ENCODE assay signal across 28 mouse cellular contexts in genomic region chr5:21575210-21575550, GRCm38 (mm10). TPM values are rescaled to one million over a fixed set of nuclear protein-coding genes. Genes with fewer than 3 reads are reported as not detected.
DNase-seq lines count a peak whose midpoint lies in the region; ATAC-seq lines count a peak whose summit lies in the region.
"Had no signal": no experiment of that assay in that cellular context is flagged by ENCODE, and none has a peak within 500 bp of the region (broad histone marks: within the 10 kb centered on the region; RNA-seq: fewer than 3 reads in every experiment).

No protein-coding gene starts in this region.

- H3K9ac ChIP-seq in heart, embryonic 16.5 days (ENCODE audit: low read length): no peak overlapping the region
- no peak overlapping the region for H3K9ac ChIP-seq in heart, embryonic 11.5 days (ENCODE audit: low read depth, low read length)
- no peak overlapping the region for H3K9ac ChIP-seq in limb, embryonic 11.5 days (ENCODE audit: low read length)
- H3K9ac ChIP-seq in liver, embryonic 15.5 days: peak overlapping the region; percentile 5; the same call in 1 of the 2 replicates
- H3K9ac ChIP-seq: forebrain, postnatal 0 days; hindbrain, embryonic 12.5 days; midbrain, embryonic 12.5 days; neural tube, embryonic 12.5 days had no signal

- H3K4me3 ChIP-seq in heart, embryonic 16.5 days (ENCODE audit: low read length): no peak overlapping the region
- no peak overlapping the region for H3K4me3 ChIP-seq in heart, embryonic 11.5 days (ENCODE audit: low read depth, low read length)
- peak overlapping the region; percentile 51 for H3K4me3 ChIP-seq in erythroblast, embryonic 14.5 days (replicated peaks)
- H3K4me3 ChIP-seq in limb, embryonic 11.5 days (ENCODE audit: low read depth, low read length): no peak overlapping the region
- H3K4me3 ChIP-seq in liver, embryonic 15.5 days (replicated peaks): peak overlapping the region; percentile 21
- H3K4me3 ChIP-seq: hindbrain, embryonic 12.5 days; layer of hippocampus, adult 2 months; midbrain, embryonic 12.5 days; neural tube, embryonic 12.5 days had no signal

- no peaks in the 10 kb centered on the region for H3K9me3 ChIP-seq in heart, embryonic 16.5 days (replicated peaks; ENCODE audit: control insufficient read depth, low read length)
- H3K9me3 ChIP-seq in heart, embryonic 11.5 days (replicated peaks; ENCODE audit: control insufficient read depth, low read length): no peaks in the 10 kb centered on the region
- no peaks in the 10 kb centered on the region for H3K9me3 ChIP-seq in erythroblast, embryonic 14.5 days (ENCODE audit: control insufficient read depth, low read length)
- H3K9me3 ChIP-seq in limb, embryonic 11.5 days (ENCODE audit: control insufficient read depth, low read length): no peaks in the 10 kb centered on the region
- no peaks in the 10 kb centered on the region for H3K9me3 ChIP-seq in liver, embryonic 15.5 days (replicated peaks)
- H3K9me3 ChIP-seq: hindbrain, embryonic 12.5 days; midbrain, embryonic 12.5 days; neural tube, embryonic 12.5 days had no signal

- ATAC-seq in heart, embryonic 16.5 days (replicated peaks; ENCODE audit: extremely low read depth, insufficient read depth, low FRiP score): no peak
- no peak for ATAC-seq in heart, embryonic 11.5 days (replicated peaks; ENCODE audit: insufficient number of reproducible peaks, low FRiP score, low TSS enrichment)
- ATAC-seq in limb, embryonic 11.5 days (ENCODE audit: insufficient number of reproducible peaks, low FRiP score, low TSS enrichment, low read depth): no peak
- no peak for ATAC-seq in liver, embryonic 15.5 days (ENCODE audit: insufficient read depth)
- ATAC-seq: forebrain, postnatal 0 days; intestine, postnatal 0 days had no signal

- peaks cover 8% of the 10 kb centered on the region for H3K4me1 ChIP-seq in heart, embryonic 16.5 days (ENCODE audit: control insufficient read depth, insufficient read depth, low read length)
- H3K4me1 ChIP-seq in heart, embryonic 11.5 days (ENCODE audit: control insufficient read depth, insufficient read depth, low read length): no peaks in the 10 kb centered on the region
- peaks cover 39% of the 10 kb centered on the region for H3K4me1 ChIP-seq in erythroblast, embryonic 14.5 days (ENCODE audit: control insufficient read depth)
- peaks cover 7% of the 10 kb centered on the region; the same call in 1 of the 2 replicates for H3K4me1 ChIP-seq in limb, embryonic 11.5 days (ENCODE audit: control insufficient read depth, insufficient read depth, low read length)
- peaks cover 15% of the 10 kb centered on the region for H3K4me1 ChIP-seq in liver, embryonic 15.5 days (replicated peaks)
- H3K4me1 ChIP-seq: hindbrain, embryonic 12.5 days; midbrain, embryonic 12.5 days; neural tube, embryonic 12.5 days had no signal

- no peak for DNase-seq in limb, embryonic 11.5 days (ENCODE audit: low spot score)
- DNase-seq in layer of hippocampus, postnatal 10 days (ENCODE audit: low spot score in 2 of 2): no peak
- no peak for DNase-seq in neural tube, embryonic 10.5 days (ENCODE audit: extremely low spot score, low spot score)
- DNase-seq: adrenal gland, adult 2 months; cerebellum, adult 11 months; cerebellum, adult 9-11 months; forebrain, postnatal 0 days; gastrocnemius, postnatal 14 days; kidney, postnatal 25 days; layer of hippocampus, postnatal 36 days; lung, postnatal 10 days; retina, postnatal 1 day; right cerebral cortex, postnatal 25 days; spleen, adult 18-20 months; thymus, postnatal 36 days had no signal

- H3K4me2 ChIP-seq in heart, embryonic 16.5 days (ENCODE audit: low read depth, low read length): peak overlapping the region; percentile 28
- no peak overlapping the region for H3K4me2 ChIP-seq in heart, embryonic 11.5 days
- no peak overlapping the region for H3K4me2 ChIP-seq in limb, embryonic 11.5 days (ENCODE audit: low read depth, severe bottlenecking)
- H3K4me2 ChIP-seq in liver, embryonic 15.5 days: peak overlapping the region; percentile 44
- H3K4me2 ChIP-seq: hindbrain, embryonic 12.5 days; midbrain, embryonic 12.5 days; neural tube, embryonic 12.5 days had no signal

- H3K27ac ChIP-seq in heart, embryonic 16.5 days (ENCODE audit: low read length): peak overlapping the region; percentile 62; the same call in 1 of the 2 replicates
- H3K27ac ChIP-seq in heart, embryonic 11.5 days (ENCODE audit: low read depth, low read length): no peak overlapping the region
- 0 out of 2 replicates have a peak overlapping the region, but pooled peaks have one; percentile 26 for H3K27ac ChIP-seq in limb, embryonic 11.5 days (replicated peaks; ENCODE audit: low read depth, low read length)
- H3K27ac ChIP-seq in liver, embryonic 15.5 days (replicated peaks): peak overlapping the region; percentile 72
- H3K27ac ChIP-seq: hindbrain, embryonic 12.5 days; layer of hippocampus, adult 2 months; midbrain, embryonic 12.5 days; neural tube, embryonic 12.5 days had no signal

- H3K36me3 ChIP-seq in heart, embryonic 16.5 days (ENCODE audit: control insufficient read depth, insufficient read depth): no peaks in the 10 kb centered on the region
- no peaks in the 10 kb centered on the region for H3K36me3 ChIP-seq in heart, embryonic 11.5 days (ENCODE audit: control insufficient read depth, insufficient read depth, low read length)
- no peaks in the 10 kb centered on the region for H3K36me3 ChIP-seq in erythroblast, embryonic 14.5 days (ENCODE audit: control insufficient read depth)
- no peaks in the 10 kb centered on the region for H3K36me3 ChIP-seq in limb, embryonic 11.5 days (ENCODE audit: control insufficient read depth, insufficient read depth, low read length)
- H3K36me3 ChIP-seq in liver, embryonic 15.5 days (replicated peaks): no peaks in the 10 kb centered on the region
- H3K36me3 ChIP-seq: hindbrain, embryonic 12.5 days; midbrain, embryonic 12.5 days; neural tube, embryonic 12.5 days had no signal

- H3K27me3 ChIP-seq in heart, embryonic 16.5 days (ENCODE audit: control insufficient read depth, insufficient read depth, low read length): no peaks in the 10 kb centered on the region
- no peaks in the 10 kb centered on the region for H3K27me3 ChIP-seq in heart, embryonic 11.5 days (ENCODE audit: control insufficient read depth, insufficient read depth, low read length)
- no peaks in the 10 kb centered on the region for H3K27me3 ChIP-seq in erythroblast, embryonic 14.5 days (ENCODE audit: control insufficient read depth)
- H3K27me3 ChIP-seq in limb, embryonic 11.5 days (ENCODE audit: control insufficient read depth, insufficient read depth, low read length): no peaks in the 10 kb centered on the region
- H3K27me3 ChIP-seq in liver, embryonic 15.5 days: no peaks in the 10 kb centered on the region
- H3K27me3 ChIP-seq: hindbrain, embryonic 12.5 days; midbrain, embryonic 12.5 days; neural tube, embryonic 12.5 days had no signal

- WGBS in heart, embryonic 16.5 days: 84% methylated on average over 13 of the region's 13 CpGs
- 79% methylated on average over 13 of the region's 13 CpGs for WGBS in heart, embryonic 11.5 days (ENCODE audit: insufficient replicate concordance)
- 87% methylated on average over 13 of the region's 13 CpGs for WGBS in limb, embryonic 11.5 days
- 69% methylated on average over 13 of the region's 13 CpGs for WGBS in liver, embryonic 15.5 days (ENCODE audit: insufficient replicate concordance)

RNA-seq across cellular contexts. Expression of gene Lrrc17, which starts 31.8 kb away (rescaled TPM):
- 24.0 and 26.9 TPM in 2 replicates for polyA plus RNA-seq in heart, embryonic 16.5 days (2015; fragmentation: Nextera tagmentation; extraction: Ambion mirVana)
- polyA plus RNA-seq in heart, embryonic 11.5 days (2014; fragmentation: Nextera tagmentation; extraction: Ambion mirVana): 5.0 and 5.1 TPM in 2 replicates
- not detected in 2 replicates for polyA plus RNA-seq in erythroblast, embryonic 14.5 days (2012)
- 32.4 and 34.3 TPM in 2 replicates for polyA plus RNA-seq in limb, embryonic 11.5 days (2014; fragmentation: Nextera tagmentation; extraction: Ambion mirVana)
- 2.0 and 2.5 TPM in 2 replicates for polyA plus RNA-seq in liver, embryonic 15.5 days (2015; fragmentation: Nextera tagmentation; extraction: Ambion mirVana)
- total RNA-seq in layer of hippocampus, postnatal 10 days (2021): 1 to 10 TPM; 1.2 to 1.3 TPM
- total RNA-seq: common myeloid progenitor, adult 5-6 weeks; megakaryocyte progenitor cell, adult 5-6 weeks; MEL; monocyte, adult 5-6 weeks had no signal

Comparison
In these comparisons a context has a peak if more than half of its experiments do, and no peak if none do; other contexts are left out.
1. H3K4me2 ChIP-seq: peak in heart, embryonic 16.5 days (single experiment) and liver, embryonic 15.5 days (single experiment); none in heart, embryonic 11.5 days (single experiment) and limb, embryonic 11.5 days (single experiment).
2. H3K4me3 ChIP-seq: peak in erythroblast, embryonic 14.5 days (single experiment) and liver, embryonic 15.5 days (single experiment); none in heart, embryonic 16.5 days (single experiment), heart, embryonic 11.5 days (single experiment) and limb, embryonic 11.5 days (single experiment).